Mouse (Mus musculus) heart, adult 2 months (tissue): Measurements from ENCODE around the gene Glis2.

ENCODE experiments used
- CTCF ChIP-seq: fragments of 200-600 bp; IDR thresholded peaks from 2 replicates; pipeline ENCODE4 v1.8.1; 2022; ENCODE audit warnings: antibody characterized with exemption, mild to moderate bottlenecking, moderate library complexity
- EP300 ChIP-seq: fragments of 200-500 bp; IDR thresholded peaks from 2 replicates; pipeline ENCODE4 v1.6.1; 2011; ENCODE audit warnings: low read depth, low read length, control low read depth; ENCODE audit not compliant: insufficient read depth
- POLR2A ChIP-seq: fragments of 200-500 bp; IDR thresholded peaks from 2 replicates; pipeline ENCODE4 v1.6.1; 2011; ENCODE audit warnings: mild to moderate bottlenecking, low read depth, low read length, control low read depth; ENCODE audit not compliant: insufficient read depth

- TF ChIP-seq CTCF (no peak), POLR2A (no peak), EP300 (no peak)
Measured at GRCm38 (mm10) chr16:4659326-4659725, 64.8 kb downstream of the Glis2 start.
